Mouse (Mus musculus): Measurements from ENCODE around the gene Nck1.

DNA sequence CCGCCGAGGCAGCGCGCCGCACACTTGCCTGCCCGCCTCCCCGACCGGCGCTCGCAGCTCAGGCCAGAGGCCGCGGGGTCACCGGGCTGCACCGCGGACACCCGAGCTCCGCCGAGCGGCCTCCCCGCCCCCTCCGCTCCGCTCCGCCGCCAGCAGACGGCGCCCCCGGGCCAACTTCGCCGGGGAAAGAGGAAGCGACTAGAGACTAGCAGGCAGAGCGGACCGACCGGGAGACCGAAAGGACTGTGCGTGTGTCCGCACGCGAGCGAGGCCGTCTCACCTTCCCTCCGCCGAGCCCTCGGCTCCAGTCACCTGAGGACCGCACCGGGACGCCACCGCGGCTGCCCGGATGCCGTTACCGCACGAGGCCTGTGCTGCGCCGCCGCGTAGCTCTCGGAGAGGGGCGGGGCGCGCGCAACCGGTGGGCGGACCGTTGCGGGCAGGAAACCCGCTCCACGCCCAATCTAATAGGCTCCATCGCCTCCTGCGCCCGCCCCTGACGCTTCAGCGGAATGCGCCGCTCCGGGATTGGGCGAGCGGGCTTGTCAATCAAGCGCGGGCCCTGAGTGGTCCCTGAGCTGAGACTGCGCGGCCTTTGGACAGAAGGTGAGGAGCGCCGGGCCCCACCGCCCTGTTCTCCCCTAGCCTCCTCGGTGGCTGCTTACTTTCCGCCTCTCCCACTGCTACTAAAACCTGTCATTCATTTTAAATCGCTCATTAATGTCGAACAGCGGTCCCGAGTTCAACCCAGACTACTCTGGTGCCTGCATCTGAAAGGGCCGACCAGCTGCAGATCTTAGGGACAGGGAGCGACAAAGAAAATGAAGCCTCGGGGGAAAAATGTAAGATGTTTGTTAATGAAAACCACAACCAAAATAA lies at the start of gene Nck1:
- no peak for TF ChIP-seq CTCF (IDR thresholded peaks at IDR 0.05; ENCODE audit: borderline replicate concordance, insufficient read depth, low read length)
- peak; percentile 85 for TF ChIP-seq POLR2A (IDR thresholded peaks at IDR 0.05; ENCODE audit: low read depth, low read length)

All from embryonic fibroblast, embryonic 13.5 days (primary cell).